Mouse (Mus musculus) thymus, postnatal 10 days (tissue): ENCODE measurements around the gene Gins2.
A peak's percentile ranks its signal among the peaks of the same experiment; 100 is the strongest.

Source experiments
- DNase-seq, 2 experiments: peaks; one replicate each; pipeline ENCODE4 v3.0.0; 2021; ENCODE audit warnings: low spot score in 2 of 2

Gins2 gene

DNA sequence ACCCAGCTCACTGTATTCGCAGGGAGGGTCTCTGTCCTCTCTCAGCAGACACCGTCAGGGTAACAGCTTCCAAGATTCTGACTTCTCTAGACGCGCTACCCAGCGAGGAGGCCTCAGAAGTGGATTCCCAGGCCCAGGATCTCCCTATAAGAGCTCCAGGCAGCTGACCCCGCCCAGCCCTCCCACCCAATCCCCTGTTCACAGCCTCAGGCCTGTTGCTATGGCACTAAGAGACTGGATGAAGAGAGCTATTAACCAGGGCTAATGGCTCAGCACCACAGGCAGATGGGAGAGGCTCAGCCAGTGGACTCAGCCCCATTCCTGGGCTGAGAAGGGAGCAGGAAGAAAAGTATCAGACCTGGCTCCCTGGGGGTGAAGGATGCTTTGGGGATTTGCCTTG, 13.6 kb upstream of the Gins2 start:
- no peak for DNase-seq

GRCm38 (mm10) chr8:120599504-120599903, 10.4 kb upstream of the Gins2 start:
- peak; percentile 64 to 83 for DNase-seq

DNA sequence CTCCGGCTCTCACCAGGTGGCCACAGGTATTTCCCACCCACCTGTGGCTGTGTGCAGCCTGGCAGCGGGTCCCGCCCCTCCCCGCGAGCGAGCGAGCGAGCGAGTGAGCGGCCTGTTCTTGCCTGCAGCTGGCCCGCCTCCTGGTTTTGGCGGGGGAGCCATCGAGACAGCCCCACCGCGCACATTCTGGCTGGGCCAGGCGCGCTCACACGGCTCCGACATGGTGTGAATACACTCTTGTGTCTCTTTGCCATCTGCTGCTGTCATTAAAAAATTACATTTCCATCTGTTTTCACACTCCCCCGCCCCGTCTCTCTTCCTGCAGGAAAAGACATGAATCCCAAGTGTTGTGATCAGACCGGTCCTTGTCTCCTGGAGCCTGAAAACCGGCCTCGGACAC, 9.5 kb upstream of the Gins2 start:
- DNase-seq: no peak

DNA sequence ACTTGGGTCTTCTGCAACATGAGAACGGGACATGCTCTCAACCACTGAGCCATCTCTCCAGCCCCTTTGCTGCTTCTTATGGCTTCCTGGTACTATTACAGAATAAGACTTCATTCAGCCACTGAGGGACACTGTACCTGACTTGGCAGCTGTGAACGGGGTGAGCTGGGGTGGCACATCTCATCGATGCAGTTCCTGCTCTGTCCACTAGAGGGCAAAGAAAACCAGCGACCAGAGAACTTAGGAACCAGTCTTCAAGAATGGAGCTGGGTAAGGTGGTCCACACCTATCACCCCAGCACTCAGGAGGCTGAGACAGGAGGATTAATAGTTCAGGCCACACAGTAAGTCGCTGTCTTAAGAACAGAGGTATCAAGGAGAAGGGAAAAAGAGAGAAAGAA, 6.9 kb upstream of the Gins2 start:
- peak; percentile 50 to 76 for DNase-seq

- no peak for DNase-seq
Measured at GRCm38 (mm10) chr8:120594571-120594970, 5.5 kb upstream of the Gins2 start.

- DNase-seq: no peak
Measured at GRCm38 (mm10) chr8:120591587-120592292, 2.6 kb upstream of the Gins2 start.

DNA sequence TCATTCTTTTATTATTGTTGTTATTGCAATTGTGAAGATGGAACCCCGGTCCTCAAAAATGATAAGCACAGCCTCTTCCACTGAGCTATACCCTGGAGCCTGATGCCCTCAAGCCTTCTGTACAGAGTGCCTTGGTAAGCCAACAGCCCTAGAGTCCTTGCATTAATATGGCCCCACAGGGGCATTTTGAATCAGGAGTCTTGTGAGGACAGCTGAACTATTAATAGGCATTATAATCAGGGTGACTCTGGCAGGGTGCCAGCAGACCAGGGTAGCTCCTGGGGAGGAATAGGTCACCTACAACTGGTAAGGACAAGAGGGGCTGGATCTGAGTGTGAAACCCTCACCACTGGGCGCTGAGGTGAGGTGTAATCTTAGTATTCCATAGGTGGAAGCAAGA, 817 bp upstream of the Gins2 start:
- no peak for DNase-seq

- no peak for DNase-seq
Measured at GRCm38 (mm10) chr8:120585521-120585920, 3.6 kb downstream of the Gins2 start.

DNA sequence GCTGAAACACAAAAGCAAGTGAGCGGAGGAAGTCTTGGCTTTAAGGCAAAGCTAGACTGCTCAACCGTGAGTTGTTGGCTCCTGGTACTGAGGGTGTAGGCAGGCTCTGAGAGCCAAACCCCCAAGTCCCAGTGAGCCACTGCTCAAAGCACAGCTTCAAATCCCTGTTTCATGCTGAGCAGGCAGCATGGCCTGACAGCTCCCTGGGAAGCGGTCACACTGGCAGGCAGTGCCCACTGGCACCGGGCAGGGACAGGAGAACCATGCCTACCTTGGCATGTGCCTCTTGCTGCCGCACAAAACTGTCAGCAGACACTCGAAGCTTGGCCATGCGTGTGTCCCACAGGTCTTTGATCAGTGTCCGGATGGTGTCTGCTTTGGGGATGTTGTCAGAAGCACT, 7.3 kb downstream of the Gins2 start:
- no peak for DNase-seq

DNA sequence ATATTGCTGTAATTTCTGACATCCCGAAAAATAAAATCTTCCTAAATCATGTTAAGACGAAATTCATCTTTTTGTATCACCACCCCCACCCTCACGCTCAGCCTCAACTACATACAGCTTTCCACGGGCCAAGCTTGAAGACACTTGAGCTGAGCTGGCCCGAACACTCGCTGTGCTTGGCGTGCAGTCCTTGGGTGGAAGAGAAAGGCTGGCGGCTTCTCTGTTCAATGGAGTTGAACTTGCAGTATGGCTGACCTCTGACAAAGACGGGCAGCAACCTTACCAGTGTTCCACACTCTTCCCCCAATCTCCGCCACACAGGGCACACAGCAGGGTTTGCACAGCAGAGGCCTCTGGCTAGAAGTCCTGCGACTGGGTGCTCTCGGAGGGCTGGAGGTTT, 7.8 kb downstream of the Gins2 start:
- DNase-seq: no peak

DNA sequence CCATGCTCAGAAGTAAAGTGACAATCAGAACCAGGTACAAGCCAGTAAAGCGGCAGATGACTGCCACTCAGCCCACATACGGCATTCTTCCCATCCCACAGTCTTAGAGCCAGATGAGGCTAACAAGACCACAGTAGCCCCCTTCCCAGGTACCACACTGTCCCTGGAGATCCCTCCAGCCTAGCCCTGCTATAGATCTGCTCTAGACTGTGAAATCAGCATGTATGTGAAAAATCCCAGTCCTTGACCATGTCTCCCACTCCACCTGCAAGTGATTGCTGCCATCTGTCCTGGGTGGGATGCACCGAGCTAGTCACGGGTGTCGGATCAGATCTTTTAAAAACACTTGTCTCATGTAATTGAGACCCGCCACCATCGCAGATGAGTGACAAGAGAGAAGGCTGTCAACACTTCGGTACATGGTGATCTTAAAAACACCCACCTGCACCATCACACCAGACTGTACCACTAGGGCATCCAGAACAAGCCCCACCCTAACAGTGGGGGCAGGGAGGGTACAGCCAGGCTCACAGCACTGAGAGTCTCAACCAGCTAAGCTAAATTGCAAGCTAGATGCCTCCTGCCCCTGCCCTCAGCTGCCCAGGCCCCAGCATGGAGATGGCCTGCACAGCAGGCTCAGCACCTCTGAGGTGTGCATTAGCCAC, 8.6 kb downstream of the Gins2 start:
- no peak for DNase-seq

DNA sequence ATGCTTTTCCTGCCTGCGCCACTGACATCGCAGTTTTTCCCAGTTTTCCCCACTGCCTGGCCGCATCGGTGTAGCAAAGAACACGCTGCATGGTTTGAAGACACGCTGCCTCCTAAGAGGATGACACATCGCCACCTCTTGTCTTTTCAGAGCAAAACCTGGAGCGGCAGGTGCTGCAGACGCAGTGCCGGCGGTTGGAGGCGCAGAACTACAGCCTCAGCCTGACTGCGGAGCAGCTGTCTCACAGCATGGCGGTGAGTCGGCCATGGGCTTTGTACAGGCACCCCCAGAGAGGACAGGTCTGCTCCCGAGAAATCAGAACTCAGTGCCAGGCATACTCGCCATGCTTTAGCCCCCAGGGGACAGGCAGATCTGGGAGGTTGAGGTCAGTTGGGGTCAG, 11.3 kb downstream of the Gins2 start:
- DNase-seq: no peak

DNA sequence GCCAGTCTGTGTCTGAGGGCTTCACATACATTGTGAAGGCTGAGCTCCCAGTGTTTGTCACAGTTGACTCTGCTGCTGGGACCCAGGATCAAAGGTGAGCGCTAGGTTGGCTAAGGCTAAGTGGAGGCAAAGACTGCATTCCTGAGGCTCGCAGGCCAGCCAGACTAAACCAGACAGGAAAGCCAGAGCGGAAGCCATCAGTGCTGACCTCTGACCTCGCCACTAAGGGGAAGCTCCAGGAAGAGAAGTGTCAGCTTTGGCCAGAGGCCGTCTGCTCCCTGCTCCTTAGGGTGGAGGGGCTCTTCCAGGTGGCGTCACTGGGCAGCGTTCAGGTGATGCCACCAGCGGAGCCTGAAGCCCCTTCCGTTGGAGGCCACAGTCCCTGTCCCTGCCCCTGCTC, 13.3 kb downstream of the Gins2 start:
- no peak for DNase-seq

DNA sequence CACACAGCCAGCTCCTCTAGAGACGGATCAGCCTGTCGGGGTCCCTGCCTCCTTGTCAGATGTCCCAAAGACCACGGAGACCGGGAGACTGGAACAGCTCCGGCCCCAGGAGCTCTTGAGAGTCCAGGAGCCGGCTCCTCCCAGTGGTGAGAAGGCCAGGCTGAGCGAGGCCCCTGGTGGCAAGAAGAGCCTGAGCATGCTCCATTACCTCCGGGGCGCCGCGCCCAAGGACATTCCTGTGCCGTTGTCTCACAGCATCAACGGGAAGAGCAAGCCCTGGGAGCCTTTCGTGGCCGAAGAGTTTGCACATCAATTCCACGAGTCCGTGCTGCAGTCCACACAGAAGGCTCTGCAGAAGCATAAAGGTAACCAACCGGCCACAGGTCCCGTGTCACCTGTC, 14.2 kb downstream of the Gins2 start:
- DNase-seq: no peak

GRCm38 (mm10) chr8:120573866-120574265, 15.2 kb downstream of the Gins2 start:
- no peak for DNase-seq

DNA sequence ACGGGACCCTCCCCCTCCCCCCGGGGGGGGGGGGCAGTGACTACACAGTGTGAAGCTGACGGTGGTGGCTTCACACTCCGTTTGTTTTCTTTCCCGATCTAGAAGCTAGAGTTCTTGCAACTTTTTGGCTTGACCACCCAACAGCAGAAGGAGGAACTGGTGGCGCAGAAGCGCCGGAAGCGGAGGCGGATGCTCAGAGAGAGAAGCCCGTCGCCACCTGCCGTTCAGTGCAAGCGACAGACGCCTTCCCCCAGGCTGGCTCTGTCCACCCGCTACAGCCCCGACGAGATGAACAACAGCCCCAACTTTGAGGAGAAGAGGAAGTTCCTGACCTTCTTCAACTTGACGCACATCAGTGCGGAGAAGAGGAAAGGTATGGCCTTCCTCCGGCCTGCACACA, 16.6 kb downstream of the Gins2 start:
- no peak for DNase-seq

DNA sequence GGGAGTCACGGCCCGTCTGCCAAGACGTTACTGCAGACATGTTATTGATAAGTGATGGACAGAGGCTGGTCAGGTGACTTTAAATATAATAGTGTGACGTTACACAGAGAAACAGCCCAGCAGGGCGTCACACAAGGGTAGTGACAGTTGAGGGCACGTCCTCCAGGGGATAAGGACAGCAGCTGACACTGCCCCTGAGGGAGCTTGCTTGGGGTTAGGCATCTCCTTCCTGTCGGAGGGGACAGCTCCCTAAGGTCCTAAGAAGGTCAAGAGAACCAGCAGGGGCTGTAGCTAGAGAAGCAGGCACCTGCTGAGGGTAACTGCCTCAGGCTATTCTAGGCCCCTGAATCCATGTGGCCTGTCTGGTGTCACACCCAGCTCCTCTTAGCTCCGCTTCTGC, 17.5 kb downstream of the Gins2 start:
- no peak for DNase-seq

DNA sequence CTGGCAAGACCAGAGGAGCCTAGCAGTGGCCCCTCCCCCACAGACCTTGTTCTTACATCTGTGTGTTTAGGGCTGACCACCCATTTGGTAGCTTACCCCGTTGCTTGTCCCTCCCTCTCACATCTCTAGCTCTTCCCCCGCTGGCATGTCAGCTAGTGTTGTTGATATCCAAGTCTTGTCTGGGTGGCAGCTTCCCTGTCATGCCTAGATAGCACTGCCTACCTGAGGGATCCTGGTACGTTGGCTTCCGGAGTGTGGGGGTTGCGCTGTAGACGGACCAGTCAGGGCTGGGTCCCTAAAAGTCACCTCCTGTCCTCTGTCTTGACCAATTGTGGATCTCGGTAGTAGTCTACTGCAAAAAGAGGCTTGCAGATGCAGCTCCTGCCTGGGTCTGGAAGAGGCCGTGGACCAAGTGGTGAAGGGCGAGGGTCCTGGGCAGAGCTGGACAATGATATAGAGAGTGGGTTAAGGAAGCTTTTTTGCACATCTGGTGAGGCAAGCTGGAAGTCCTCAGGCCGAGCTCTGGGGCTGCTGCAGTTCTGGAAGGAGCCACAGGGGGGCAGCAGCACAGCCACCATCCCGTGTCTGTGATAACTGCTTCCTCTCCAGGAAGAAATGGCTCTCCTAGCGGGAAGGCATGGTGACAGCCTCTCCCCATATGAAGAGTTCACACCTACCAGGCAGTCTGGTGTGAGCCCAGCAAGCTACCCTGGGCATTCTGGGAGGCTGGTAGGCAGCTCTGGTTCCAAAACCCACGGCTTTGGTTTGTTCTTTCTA, 19.0 kb downstream of the Gins2 start:
- DNase-seq: peak; percentile 54 to 81

DNA sequence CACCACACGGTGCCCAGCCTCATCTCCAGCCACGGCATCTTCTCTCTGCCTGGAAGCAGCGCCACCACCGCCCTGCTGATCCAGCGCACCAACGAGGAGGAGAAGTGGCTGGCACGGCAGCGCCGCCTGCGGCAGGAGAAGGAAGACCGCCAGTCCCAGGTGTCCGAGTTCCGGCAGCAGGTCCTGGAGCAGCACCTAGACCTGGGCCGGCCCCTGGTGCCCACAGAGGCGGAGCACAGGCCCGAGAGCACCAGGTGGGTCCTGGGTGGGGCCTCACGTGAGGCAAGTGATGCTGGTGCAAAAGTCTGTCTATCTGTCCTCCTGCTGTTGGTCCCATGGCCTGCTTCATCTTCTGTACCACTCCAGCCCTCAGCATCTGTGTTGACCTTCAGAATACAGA, 20.0 kb downstream of the Gins2 start:
- DNase-seq: no peak

DNA sequence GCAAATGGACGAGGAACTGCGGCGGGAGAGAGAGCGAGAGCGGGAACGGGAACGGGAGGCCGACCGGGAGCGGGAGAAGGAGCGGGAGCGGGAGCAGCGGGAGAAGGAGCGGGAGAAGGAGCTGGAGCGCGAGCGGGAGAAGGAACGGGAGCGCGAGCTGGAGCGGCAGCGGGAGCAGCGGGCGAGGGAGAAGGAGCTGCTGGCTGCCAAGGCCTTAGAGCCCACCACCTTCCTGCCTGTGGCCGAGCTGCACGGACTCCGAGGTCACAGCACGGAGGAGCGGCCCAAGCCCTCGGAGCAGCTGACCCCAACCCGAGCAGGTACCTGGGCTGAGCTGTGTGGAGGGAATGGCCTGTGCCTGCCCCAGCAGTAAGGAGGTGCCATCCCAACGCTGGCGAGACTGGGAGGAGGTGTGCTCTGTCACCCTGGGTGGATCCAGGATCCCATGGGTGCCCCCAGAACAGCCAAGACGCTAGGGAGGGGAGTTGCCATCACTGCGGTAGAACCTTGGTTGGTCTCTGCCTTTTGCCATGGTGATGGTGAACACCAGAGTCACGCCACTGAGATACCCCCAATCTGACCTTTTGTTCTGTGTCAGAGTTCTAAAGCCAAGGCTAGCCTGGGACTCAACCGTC, 20.8 kb downstream of the Gins2 start:
- no peak for DNase-seq

DNA sequence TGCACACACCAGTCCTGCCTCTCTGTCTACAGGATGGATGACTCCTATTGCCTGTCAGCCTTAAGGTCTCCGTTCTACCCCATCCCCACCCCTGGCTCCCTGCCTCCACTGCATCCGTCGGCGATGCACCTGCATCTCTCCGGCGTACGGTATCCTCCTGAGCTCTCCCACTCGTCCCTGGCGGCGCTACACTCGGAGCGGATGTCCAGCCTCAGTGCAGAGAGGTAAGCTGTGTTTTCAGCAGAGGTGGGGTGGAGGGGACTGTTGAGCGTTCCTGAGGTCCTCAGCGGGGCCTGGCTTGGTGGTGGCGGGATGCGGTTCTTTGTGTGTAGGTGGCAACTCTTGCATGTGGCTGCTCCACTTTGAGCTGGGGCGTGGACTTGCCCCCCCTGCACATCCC, 21.4 kb downstream of the Gins2 start:
- DNase-seq: no peak

DNA sequence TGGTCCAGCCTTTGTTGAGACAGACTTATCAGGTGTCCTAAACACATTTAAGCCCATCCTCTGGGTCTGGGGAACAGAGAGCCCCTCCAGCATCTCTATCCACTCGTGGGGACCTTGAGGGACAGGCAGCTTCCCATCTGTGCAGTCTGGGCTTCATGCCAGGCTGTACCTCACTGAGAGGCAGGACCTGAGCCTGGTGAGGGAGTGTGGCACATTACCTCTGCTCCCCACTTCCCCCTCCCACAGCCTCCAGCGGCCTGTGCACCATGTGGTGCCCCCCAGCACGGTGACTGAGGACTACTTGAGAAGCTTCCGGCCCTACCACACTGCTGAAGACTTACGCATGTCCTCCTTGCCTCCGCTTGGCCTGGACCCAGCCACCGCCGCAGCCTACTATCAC, 22.4 kb downstream of the Gins2 start:
- DNase-seq: no peak
